1 mouse cellular context compared by ENCODE assay signal in the genomic region with DNA sequence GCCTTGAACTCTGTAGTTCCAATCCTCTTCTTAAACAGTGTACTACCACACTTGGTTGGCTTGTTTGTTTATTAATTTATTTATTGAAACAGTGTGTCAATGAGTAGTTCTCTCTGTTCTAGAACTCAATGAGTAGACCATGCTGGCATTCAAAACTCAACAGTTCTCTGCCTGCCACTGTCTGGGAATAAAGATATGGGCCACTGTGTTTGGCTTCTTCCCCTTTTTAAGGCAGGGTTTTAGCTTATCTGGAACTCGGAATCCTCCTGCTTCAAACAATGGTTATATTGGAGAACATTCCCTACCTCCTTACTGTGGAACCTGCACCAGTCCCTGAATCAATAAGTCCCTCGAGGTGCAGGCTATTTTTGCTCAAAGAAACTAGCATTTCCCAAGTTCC.
TF ChIP-seq lines count a peak whose summit lies in the region.

No protein-coding gene starts in this region.

TF ChIP-seq in MEL, 35 proteins besides CTCF, POLR2A, EP300 and RAD21:
- TF ChIP-seq GABPA (IDR thresholded peaks at IDR 0.05; ENCODE audit: low read depth, low read length) (no peak), ZKSCAN1 (IDR thresholded peaks at IDR 0.05; ENCODE audit: low read depth, low read length) (no peak), ELF1 (IDR thresholded peaks at IDR 0.05; ENCODE audit: low read depth, low read length) (no peak), POLR2AphosphoS2 (IDR thresholded peaks at IDR 0.05; ENCODE audit: low read length) (no peak), SIN3A (IDR thresholded peaks at IDR 0.05; ENCODE audit: low read length) (peak; percentile 91), MAX (IDR thresholded peaks at IDR 0.05; ENCODE audit: low read length) (no peak), GATA1 (IDR thresholded peaks at IDR 0.05; ENCODE audit: low read depth, low read length) (peak; percentile 90), BHLHE40 (IDR thresholded peaks at IDR 0.05; ENCODE audit: borderline replicate concordance, low read depth, low read length) (no peak), USF2 (IDR thresholded peaks at IDR 0.05; ENCODE audit: borderline replicate concordance in 1 of 2, insufficient read depth in 1 of 2, low read depth in 1 of 2, low read length in 2 of 2) (no peak), MYC (IDR thresholded peaks at IDR 0.05; ENCODE audit: low read depth, low read length) (0 out of 2 replicates have a peak, but pooled peaks have one; percentile 49), MAFK (IDR thresholded peaks at IDR 0.05; ENCODE audit: borderline replicate concordance, low read depth, low read length) (no peak), CHD2 (IDR thresholded peaks at IDR 0.05; ENCODE audit: low read length) (no peak), MAZ (IDR thresholded peaks at IDR 0.05; ENCODE audit: low read depth, low read length) (no peak), HCFC1 (IDR thresholded peaks at IDR 0.05; ENCODE audit: low read depth, low read length) (no peak), USF1 (IDR thresholded peaks at IDR 0.05; ENCODE audit: low read depth, low read length) (no peak), ETS1 (IDR thresholded peaks at IDR 0.05; ENCODE audit: low read depth, low read length) (peak; percentile 79), ZC3H11A (IDR thresholded peaks at IDR 0.05; ENCODE audit: low read depth, low read length) (no peak), UBTF (IDR thresholded peaks at IDR 0.05; ENCODE audit: borderline replicate concordance, insufficient read depth, low read depth, low read length) (no peak), TCF12 (IDR thresholded peaks at IDR 0.05; ENCODE audit: low read depth, low read length) (peak; percentile 84), MEF2A (IDR thresholded peaks at IDR 0.05; ENCODE audit: extremely low read depth, insufficient replicate concordance, low read depth, low read length, poor library complexity, severe bottlenecking) (no peak), CHD1 (IDR thresholded peaks at IDR 0.05; ENCODE audit: low read depth, low read length) (no peak), JUND (IDR thresholded peaks at IDR 0.05; ENCODE audit: low read depth, low read length) (no peak), KAT2A (conservative IDR thresholded peaks at IDR 0.05; ENCODE audit: low read depth, low read length) (no peak), MYB (IDR thresholded peaks at IDR 0.05; ENCODE audit: low read depth, low read length) (no peak), POLR2AphosphoS5 (IDR thresholded peaks at IDR 0.05; ENCODE audit: borderline replicate concordance, low read depth, low read length) (no peak), TAL1 (IDR thresholded peaks at IDR 0.05; ENCODE audit: low read length) (peak; percentile 93), ZMIZ1 (IDR thresholded peaks at IDR 0.05; ENCODE audit: low read depth, low read length) (no peak), ZNF384 (IDR thresholded peaks at IDR 0.05; ENCODE audit: low read depth, low read length) (no peak), SMC3 (IDR thresholded peaks at IDR 0.05; ENCODE audit: low read depth, low read length) (no peak), NRF1 (IDR thresholded peaks at IDR 0.05; ENCODE audit: insufficient read depth, low read depth, low read length, poor library complexity, severe bottlenecking) (no peak), TBP (IDR thresholded peaks at IDR 0.05; ENCODE audit: low read depth, low read length) (peak; percentile 73), E2F4 (IDR thresholded peaks at IDR 0.05; ENCODE audit: borderline replicate concordance, low read depth, low read length) (no peak), RCOR1 (IDR thresholded peaks at IDR 0.05; ENCODE audit: low read depth, low read length) (peak; percentile 34; the same call in 1 of the 2 replicates), MXI1 (IDR thresholded peaks at IDR 0.05; ENCODE audit: low read depth, low read length) (peak; percentile 91), NELFE (IDR thresholded peaks at IDR 0.05; ENCODE audit: low read depth, low read length) (no peak)
